Mouse (Mus musculus) heart, postnatal 0 days (tissue): Measurements from ENCODE around the gene Coq10a. TPM values are rescaled to one million over a fixed set of nuclear protein-coding genes. Genes with fewer than 3 reads are reported as not detected.

Experiments
- ATAC-seq: fragments of 200-750 bp; cut with Nextera tagmentation; 2 replicates; pipeline ENCODE4 v1.8.0; 2017; ENCODE audit warnings: low read depth, moderate number of reproducible peaks, moderate library complexity; ENCODE audit not compliant: insufficient read depth
- DNase-seq: peaks from one replicate; pipeline ENCODE4 v3.0.0-alpha.2; 2016; ENCODE audit warnings: low spot score
- H3K27ac ChIP-seq: fragments of 300-500 bp; sonication (generic); 2 replicates; pipeline ENCODE4 v1.5.1; 2014; ENCODE audit warnings: low read depth, mild to moderate bottlenecking
- H3K27me3 ChIP-seq: fragments of 300-500 bp; sonication (generic); 2 replicates; pipeline ENCODE4 v1.6.1; 2014; ENCODE audit warnings: low read length, mixed read lengths; ENCODE audit not compliant: control insufficient read depth, insufficient read depth
- H3K36me3 ChIP-seq: fragments of 300-500 bp; sonication (generic); replicated peaks from 2 replicates; pipeline ENCODE4 v1.6.1; 2014; ENCODE audit warnings: low read length, mixed read lengths; ENCODE audit not compliant: control insufficient read depth, insufficient read depth
- H3K4me1 ChIP-seq: fragments of 300-500 bp; sonication (generic); 2 replicates; pipeline ENCODE4 v1.6.1; 2014; ENCODE audit warnings: antibody characterized with exemption; ENCODE audit not compliant: control insufficient read depth, insufficient read depth
- H3K4me2 ChIP-seq: fragments of 300-500 bp; sonication (generic); 2 replicates; pipeline ENCODE4 v1.6.1; 2014; ENCODE audit warnings: low read depth, mild to moderate bottlenecking, low read length, moderate library complexity
- H3K4me3 ChIP-seq: fragments of 300-500 bp; sonication (generic); 2 replicates; pipeline ENCODE4 v1.5.1; 2014; ENCODE audit warnings: low read depth, low read length
- H3K9ac ChIP-seq: fragments of 300-500 bp; sonication (generic); replicated peaks from 2 replicates; pipeline ENCODE4 v1.6.1; 2014; ENCODE audit warnings: low read depth, low read length, mixed read lengths
- H3K9me3 ChIP-seq: fragments of 300-500 bp; sonication (generic); replicated peaks from 2 replicates; pipeline ENCODE4 v1.6.1; 2016; ENCODE audit warnings: low read length; ENCODE audit not compliant: control insufficient read depth
- CTCF ChIP-seq: IDR thresholded peaks from 2 replicates; pipeline ENCODE4 v1.5.1; 2016; ENCODE audit warnings: antibody characterized with exemption, control low read depth, low read depth
- EP300 ChIP-seq: IDR thresholded peaks from 2 replicates; pipeline ENCODE4 v1.6.1; 2016; ENCODE audit warnings: antibody characterized with exemption, low read depth
- WGBS: fragments of 180-500 bp; shearing (Covaris S2); extraction: QIAGEN DNeasy Blood & Tissue Kit; methylation state at CpG from one replicate; pipeline ENCODE4 v1.1.7; 2014; 5-methylcytosine and 5-hydroxymethylcytosine counted together
- microRNA-seq: library from miRNA; unstranded; fragments of <30 nt; microRNA quantifications from one replicate; pipeline ENCODE4, GENCODE M21; 2016
- polyA plus RNA-seq: library from polyadenylated mRNA; unstranded; fragments of >200 nt; fragmentation: Nextera tagmentation; extraction: Ambion mirVana; gene quantifications from 2 replicates; pipeline ENCODE4 v1.2.1, GENCODE M21; 2015
- total RNA-seq: library from RNA; depleted of rRNA; stranded (reverse); fragments of >200 nt; gene quantifications from 2 replicates; pipeline ENCODE4 v1.2.3, GENCODE M21; 2014; ENCODE audit warnings: low replicate concordance; rRNA removed

The Coq10a gene
- total and polyA plus RNA-seq, 2 experiments from 2014 or later, result 35.2 to 61.2 TPM

DNA sequence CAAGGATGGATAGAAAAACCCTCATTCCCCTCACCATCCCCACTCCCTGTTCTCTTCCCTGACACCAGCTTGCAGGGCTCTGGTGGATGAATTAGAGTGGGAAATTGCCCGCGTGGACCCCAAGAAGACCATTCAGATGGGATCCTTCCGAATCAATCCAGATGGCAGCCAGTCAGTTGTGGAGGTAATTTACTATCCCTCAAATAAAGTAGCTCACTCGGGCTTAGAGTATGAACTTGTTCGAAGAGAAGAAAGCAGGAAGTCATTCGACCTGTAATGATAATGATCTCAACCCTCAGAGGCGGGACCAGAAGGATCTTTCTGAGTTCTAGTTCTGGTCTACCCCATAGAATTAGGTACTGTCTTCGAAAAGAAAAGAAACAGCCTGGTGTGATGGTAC is 45.3 kb downstream of the Coq10a start:
- Histone ChIP-seq H3K4me2 (peak overlapping the region; percentile 83), H3K4me3 (peak overlapping the region; percentile 82), H3K9ac (peak overlapping the region; percentile 89), H3K4me1 (peaks cover 12% of the 10 kb centered on the region), H3K27me3 (no peaks in the 10 kb centered on the region), H3K36me3 (peaks cover 48% of the 10 kb centered on the region), H3K27ac (peak overlapping the region; percentile 89; the same call in 1 of the 2 replicates), H3K9me3 (no peaks in the 10 kb centered on the region)
- no peak for TF ChIP-seq CTCF
- no peak for TF ChIP-seq EP300
- no peak for ATAC-seq
- whole genome bisulfite sequencing, result 76% methylated on average over 8 of the region's 8 CpGs
- no peak for DNase-seq

DNA sequence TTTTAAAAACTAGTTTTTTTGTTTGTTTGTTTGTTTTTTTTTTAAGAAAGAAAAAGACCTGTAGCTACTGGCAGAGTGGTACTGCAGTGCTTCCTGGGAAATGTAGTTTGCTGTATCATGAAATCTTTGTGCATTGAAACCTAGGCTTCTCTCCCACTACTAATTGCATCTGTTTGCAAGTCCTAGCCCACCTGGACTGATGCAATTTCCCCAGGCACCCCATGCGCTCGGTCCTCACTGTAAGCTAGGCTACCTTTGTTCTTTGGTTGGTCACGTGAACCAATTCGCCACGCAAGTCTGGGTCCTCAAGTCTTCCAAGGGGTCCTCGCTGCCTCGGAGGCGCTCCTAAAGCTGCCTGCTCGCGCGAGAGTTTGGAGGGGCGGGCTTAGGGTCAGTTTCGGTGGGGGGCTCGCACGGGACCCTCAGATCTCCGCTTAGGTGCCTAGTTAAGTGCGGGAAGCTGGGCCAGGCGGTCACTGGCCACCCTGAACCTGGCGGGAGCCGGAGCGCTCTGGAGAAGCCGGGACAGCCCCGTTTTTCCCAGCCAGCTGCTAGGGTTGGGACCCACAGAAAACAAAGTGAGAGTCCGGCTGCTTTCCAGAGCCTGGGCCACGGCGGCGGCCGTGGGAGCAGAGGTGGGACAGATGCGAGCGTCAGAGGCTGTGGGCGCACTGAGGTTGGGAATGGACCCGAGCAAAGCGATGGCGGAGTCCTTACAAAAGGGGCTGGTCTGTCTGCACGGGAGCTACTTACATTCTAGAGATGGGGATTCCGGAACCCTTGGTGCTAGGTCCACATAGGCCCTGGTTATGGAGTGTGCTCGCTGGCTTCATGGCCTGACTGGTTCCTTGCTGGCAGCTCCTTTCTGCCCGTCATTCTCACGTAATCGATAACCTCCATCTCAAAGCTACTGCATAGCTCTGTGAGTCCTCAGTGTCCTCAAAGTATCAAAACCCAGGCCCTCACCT is 46.4 kb downstream of the Coq10a start, which contains the start of gene Cnpy2:
Gene Cnpy2, plus strand, starts transcription at position 319 of the 968 bp plus-strand sequence.
- H3K27me3 ChIP-seq, result no peaks in the 10 kb centered on the region
- H3K9me3 ChIP-seq, result no peaks in the 10 kb centered on the region
- peaks cover 55% of the 10 kb centered on the region for H3K36me3 ChIP-seq
- H3K9ac ChIP-seq, result peak within 1 kb of the TSS; percentile 89
- DNase-seq, result peak; percentile 88
- WGBS, result 1% methylated on average over 40 of the region's 40 CpGs
- peak within 1 kb of the TSS; percentile 89 for H3K27ac ChIP-seq
- peak within 1 kb of the TSS; percentile 82 for H3K4me3 ChIP-seq
- TF ChIP-seq CTCF, result no peak
- TF ChIP-seq EP300, result peak; percentile 60
- ATAC-seq, result peak; percentile 89
- peak within 1 kb of the TSS; percentile 83 for H3K4me2 ChIP-seq
- H3K4me1 ChIP-seq, result peaks cover 12% of the 10 kb centered on the region

DNA sequence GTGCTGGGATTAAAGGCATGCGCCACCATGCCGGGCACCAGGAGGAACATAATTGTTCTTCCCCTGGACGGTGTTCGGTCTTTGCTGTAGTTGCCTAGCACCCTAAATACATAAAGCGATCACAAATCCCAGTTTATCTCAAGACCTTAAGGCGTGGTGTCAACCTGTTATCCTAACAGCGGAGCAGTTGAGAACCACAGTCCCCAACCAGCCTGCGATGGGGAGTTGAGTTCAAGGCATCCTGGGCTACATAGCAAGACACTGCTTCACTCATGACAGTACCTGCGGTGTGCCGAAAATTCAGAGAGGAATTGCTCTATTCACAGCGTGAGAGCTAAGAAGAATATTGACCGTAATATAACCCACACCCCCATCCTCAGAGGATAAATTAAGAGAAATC is 47.2 kb downstream of the Coq10a start:
- ATAC-seq (no peak), DNase-seq (no peak)
- no peak for TF ChIP-seq CTCF
- no peak for TF ChIP-seq EP300
- Histone ChIP-seq H3K4me2 (peak overlapping the region; percentile 83), H3K4me3 (peak overlapping the region; percentile 82), H3K9ac (peak overlapping the region; percentile 89; the same call in 1 of the 2 replicates), H3K9me3 (no peaks in the 10 kb centered on the region), H3K36me3 (peaks cover 55% of the 10 kb centered on the region), H3K27ac (peak overlapping the region; percentile 89; the same call in 1 of the 2 replicates), H3K4me1 (peaks cover 12% of the 10 kb centered on the region), H3K27me3 (no peaks in the 10 kb centered on the region)
- WGBS, result 49% methylated on average over 12 of the region's 12 CpGs

DNA sequence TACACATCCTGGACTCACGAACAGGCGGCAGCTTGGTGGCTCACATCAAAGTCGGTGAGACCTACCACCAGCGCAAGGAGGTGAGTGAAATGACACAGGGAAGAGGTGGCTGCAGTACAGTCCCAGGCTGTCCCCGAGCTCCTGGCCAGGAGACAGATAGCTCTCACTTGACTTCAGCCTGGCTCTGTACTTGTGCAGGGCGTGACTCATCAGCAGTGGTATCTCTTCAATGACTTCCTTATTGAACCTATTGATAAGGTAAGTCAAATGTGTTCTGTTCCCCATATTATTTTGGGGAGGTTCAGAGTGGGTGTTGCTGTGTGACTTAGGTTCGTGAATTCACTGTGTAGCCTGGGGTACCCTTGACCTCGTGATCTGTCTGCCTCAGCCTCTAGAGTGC is 53.2 kb downstream of the Coq10a start:
- TF ChIP-seq CTCF, result no peak
- no peak for TF ChIP-seq EP300
- Histone ChIP-seq H3K36me3 (peaks cover 84% of the 10 kb centered on the region), H3K27me3 (no peaks in the 10 kb centered on the region), H3K4me1 (peaks cover under 1% of the 10 kb centered on the region; the same call in 1 of the 2 replicates), H3K4me2 (no peak overlapping the region), H3K9ac (no peak overlapping the region), H3K27ac (no peak overlapping the region), H3K4me3 (no peak overlapping the region), H3K9me3 (no peaks in the 10 kb centered on the region)
- ATAC-seq (no peak), DNase-seq (no peak)
- WGBS, result 91% methylated on average over 8 of the region's 8 CpGs

Small RNA genes lying within 50 kb of the gene (microRNA-seq; reads per million reads assigned to microRNA genes)
- gene Gm25361, result not detected
- gene Gm26308, result not detected
- gene Mir6914, result not detected
- gene Mir6915, result 0.54 reads per million

Other genes with a start within 250 kb of the Coq10a start
- gene Rbms2, start 188.7 kb downstream of the Coq10a start, total RNA-seq, result 41.9 and 59.4 TPM in 2 replicates
- gene Rbms2, start 188.7 kb downstream of the Coq10a start, polyA plus RNA-seq, result 29.0 and 29.9 TPM in 2 replicates
- not detected in 2 replicates for gene Gls2, start 174.5 kb downstream of the Coq10a start, total RNA-seq
- gene Gls2, start 174.5 kb downstream of the Coq10a start, polyA plus RNA-seq, result 0.14 and 0.33 TPM in 2 replicates
- gene Spryd4, start 157.2 kb downstream of the Coq10a start, total RNA-seq, result 83.9 and 93.1 TPM in 2 replicates
- gene Spryd4, start 157.2 kb downstream of the Coq10a start, polyA plus RNA-seq, result 45.8 and 50.1 TPM in 2 replicates
- not detected in 2 replicates for gene Mip, start 143.2 kb downstream of the Coq10a start, total RNA-seq
- not detected in 2 replicates for gene Mip, start 143.2 kb downstream of the Coq10a start, polyA plus RNA-seq
- gene Timeless, start 136.9 kb downstream of the Coq10a start, total RNA-seq, result 7.9 and 15.2 TPM in 2 replicates
- gene Timeless, start 136.9 kb downstream of the Coq10a start, polyA plus RNA-seq, result 10.5 and 11.1 TPM in 2 replicates
- gene Apon, start 114.9 kb downstream of the Coq10a start, total RNA-seq, result not detected in 2 replicates
- 0.14 TPM in 1 of 2 replicates, not detected in the other for gene Apon, start 114.9 kb downstream of the Coq10a start, polyA plus RNA-seq
- gene Apof, start 100.3 kb downstream of the Coq10a start, total RNA-seq, result not detected in 2 replicates
- gene Apof, start 100.3 kb downstream of the Coq10a start, polyA plus RNA-seq, result not detected in 2 replicates
- gene Stat2, start 98.4 kb downstream of the Coq10a start, total RNA-seq, result 8.2 and 10.0 TPM in 2 replicates
- 6.0 and 6.2 TPM in 2 replicates for gene Stat2, start 98.4 kb downstream of the Coq10a start, polyA plus RNA-seq
- 6.6 and 6.8 TPM in 2 replicates for gene Il23a, start 70.2 kb downstream of the Coq10a start, total RNA-seq
- 4.7 and 5.2 TPM in 2 replicates for gene Il23a, start 70.2 kb downstream of the Coq10a start, polyA plus RNA-seq
- 19.6 and 24.1 TPM in 2 replicates for gene Pan2, start 65.7 kb downstream of the Coq10a start, total RNA-seq
- 12.5 and 13.4 TPM in 2 replicates for gene Pan2, start 65.7 kb downstream of the Coq10a start, polyA plus RNA-seq
- 24.7 and 49.9 TPM in 2 replicates for gene Cnpy2, start 46.5 kb downstream of the Coq10a start, total RNA-seq
- 170 and 190 TPM in 2 replicates for gene Cnpy2, start 46.5 kb downstream of the Coq10a start, polyA plus RNA-seq
- 796 and 830 TPM in 2 replicates for gene Cs, start 31.3 kb downstream of the Coq10a start, total RNA-seq
- gene Cs, start 31.3 kb downstream of the Coq10a start, polyA plus RNA-seq, result 590 and 625 TPM in 2 replicates
- gene Ankrd52, start 8.1 kb upstream of the Coq10a start, total RNA-seq, result 14.3 and 17.6 TPM in 2 replicates
- 4.2 and 4.5 TPM in 2 replicates for gene Ankrd52, start 8.1 kb upstream of the Coq10a start, polyA plus RNA-seq
- not detected in 2 replicates for gene Slc39a5, start 32.2 kb upstream of the Coq10a start, total RNA-seq
- not detected in 2 replicates for gene Slc39a5, start 32.2 kb upstream of the Coq10a start, polyA plus RNA-seq
- 28.1 and 34.6 TPM in 2 replicates for gene Nabp2, start 42.5 kb upstream of the Coq10a start, total RNA-seq
- 55.5 and 56.1 TPM in 2 replicates for gene Nabp2, start 42.5 kb upstream of the Coq10a start, polyA plus RNA-seq
- gene Rnf41, start 42.7 kb upstream of the Coq10a start, total RNA-seq, result 27.1 and 27.3 TPM in 2 replicates
- 21.9 and 24.0 TPM in 2 replicates for gene Rnf41, start 42.7 kb upstream of the Coq10a start, polyA plus RNA-seq
- gene Smarcc2, start 90.3 kb upstream of the Coq10a start, total RNA-seq, result 40.8 and 42.1 TPM in 2 replicates
- 31.9 and 32.9 TPM in 2 replicates for gene Smarcc2, start 90.3 kb upstream of the Coq10a start, polyA plus RNA-seq
- 606 and 830 TPM in 2 replicates for gene Myl6, start 125.1 kb upstream of the Coq10a start, total RNA-seq
- 791 and 823 TPM in 2 replicates for gene Myl6, start 125.1 kb upstream of the Coq10a start, polyA plus RNA-seq
- 3.2 and 4.8 TPM in 2 replicates for gene Myl6b, start 129.7 kb upstream of the Coq10a start, total RNA-seq
- gene Myl6b, start 129.7 kb upstream of the Coq10a start, polyA plus RNA-seq, result 4.6 and 4.9 TPM in 2 replicates
- gene Esyt1, start 156.9 kb upstream of the Coq10a start, total RNA-seq, result 38.2 and 41.5 TPM in 2 replicates
- gene Esyt1, start 156.9 kb upstream of the Coq10a start, polyA plus RNA-seq, result 12.6 and 13.0 TPM in 2 replicates
- gene Zc3h10, start 178.8 kb upstream of the Coq10a start, total RNA-seq, result 13.8 and 24.4 TPM in 2 replicates
- 6.1 and 8.1 TPM in 2 replicates for gene Zc3h10, start 178.8 kb upstream of the Coq10a start, polyA plus RNA-seq
- 577 and 617 TPM in 2 replicates for gene Rpl41, start 180.3 kb upstream of the Coq10a start, total RNA-seq
- 2,108 and 2,189 TPM in 2 replicates for gene Rpl41, start 180.3 kb upstream of the Coq10a start, polyA plus RNA-seq
- 50.2 and 58.2 TPM in 2 replicates for gene Pa2g4, start 197.0 kb upstream of the Coq10a start, total RNA-seq
- gene Pa2g4, start 197.0 kb upstream of the Coq10a start, polyA plus RNA-seq, result 72.4 and 74.3 TPM in 2 replicates
- gene Erbb3, start 220.7 kb upstream of the Coq10a start, total RNA-seq, result 6.9 and 10.6 TPM in 2 replicates
- gene Erbb3, start 220.7 kb upstream of the Coq10a start, polyA plus RNA-seq, result 3.0 and 3.1 TPM in 2 replicates